Mouse (Mus musculus) mammary gland, adult 2 months (tissue): Measurements from ENCODE around the gene Pramef6. TPM values are rescaled to one million over a fixed set of nuclear protein-coding genes. Genes with fewer than 3 reads are reported as not detected.

Source experiments
- polyA plus RNA-seq: library from polyadenylated mRNA; depleted of rRNA; stranded (reverse); fragments of >200 nt; gene quantifications from 2 replicates; pipeline ENCODE4 v1.2.3, GENCODE M21; 2012; ENCODE audit warnings: low replicate concordance; rRNA removed

Gene Pramef6
- not detected in 2 replicates for polyA plus RNA-seq

GRCm38 (mm10) chr4:143900280-143900679 is at the start of gene Pramef6:
Gene Pramef6, minus strand, starts transcription at chr4:143900380.

GRCm38 (mm10) chr4:143846197-143846596 is 54.0 kb downstream of the Pramef6 start, which contains the start of gene Gm13103:
Gene Gm13103, plus strand, starts transcription at chr4:143846497.

Other genes with a start within 250 kb of the Pramef6 start
- gene Gm13088, start 243.1 kb downstream of the Pramef6 start, polyA plus RNA-seq: not detected in 2 replicates
- gene Gm13089, start 197.7 kb downstream of the Pramef6 start, polyA plus RNA-seq: not detected in 2 replicates
- not detected in 2 replicates for gene Gm13078, start 180.9 kb downstream of the Pramef6 start, polyA plus RNA-seq
- not detected in 2 replicates for gene Gm13023, start 111.0 kb downstream of the Pramef6 start, polyA plus RNA-seq
- gene Gm13084, start 84.3 kb downstream of the Pramef6 start, polyA plus RNA-seq: not detected in 2 replicates
- gene Gm13103, start 53.9 kb downstream of the Pramef6 start, polyA plus RNA-seq: not detected in 2 replicates
- gene Pramef25, start 50.6 kb upstream of the Pramef6 start, polyA plus RNA-seq: not detected in 2 replicates
- not detected in 2 replicates for gene Gm13101, start 66.6 kb upstream of the Pramef6 start, polyA plus RNA-seq
- not detected in 2 replicates for gene Pramef17, start 94.0 kb upstream of the Pramef6 start, polyA plus RNA-seq
- gene Pramel4, start 158.7 kb upstream of the Pramef6 start, polyA plus RNA-seq: not detected in 2 replicates
- not detected in 2 replicates for gene Gm13102, start 206.1 kb upstream of the Pramef6 start, polyA plus RNA-seq